Mouse (Mus musculus) heart, postnatal 0 days (tissue): ENCODE measurements around the gene Asap2. TPM values are rescaled to one million over a fixed set of nuclear protein-coding genes. Genes with fewer than 3 reads are reported as not detected.
"Not testable (repeated sequence)": the region's sequence is repeated elsewhere in the genome, so short reads cannot be mapped to it uniquely, and the experiment has no call there.

Experiments used
- ATAC-seq: fragments of 200-750 bp; cut with Nextera tagmentation; 2 replicates; pipeline ENCODE4 v1.8.0; 2017; ENCODE audit warnings: low read depth, moderate number of reproducible peaks, moderate library complexity; ENCODE audit not compliant: insufficient read depth
- DNase-seq: peaks from one replicate; pipeline ENCODE4 v3.0.0-alpha.2; 2016; ENCODE audit warnings: low spot score
- H3K27ac ChIP-seq: fragments of 300-500 bp; sonication (generic); 2 replicates; pipeline ENCODE4 v1.5.1; 2014; ENCODE audit warnings: low read depth, mild to moderate bottlenecking
- H3K27me3 ChIP-seq: fragments of 300-500 bp; sonication (generic); 2 replicates; pipeline ENCODE4 v1.6.1; 2014; ENCODE audit warnings: low read length, mixed read lengths; ENCODE audit not compliant: control insufficient read depth, insufficient read depth
- H3K36me3 ChIP-seq: fragments of 300-500 bp; sonication (generic); replicated peaks from 2 replicates; pipeline ENCODE4 v1.6.1; 2014; ENCODE audit warnings: low read length, mixed read lengths; ENCODE audit not compliant: control insufficient read depth, insufficient read depth
- H3K4me1 ChIP-seq: fragments of 300-500 bp; sonication (generic); 2 replicates; pipeline ENCODE4 v1.6.1; 2014; ENCODE audit warnings: antibody characterized with exemption; ENCODE audit not compliant: control insufficient read depth, insufficient read depth
- H3K4me2 ChIP-seq: fragments of 300-500 bp; sonication (generic); 2 replicates; pipeline ENCODE4 v1.6.1; 2014; ENCODE audit warnings: low read depth, mild to moderate bottlenecking, low read length, moderate library complexity
- H3K4me3 ChIP-seq: fragments of 300-500 bp; sonication (generic); 2 replicates; pipeline ENCODE4 v1.5.1; 2014; ENCODE audit warnings: low read depth, low read length
- H3K9ac ChIP-seq: fragments of 300-500 bp; sonication (generic); replicated peaks from 2 replicates; pipeline ENCODE4 v1.6.1; 2014; ENCODE audit warnings: low read depth, low read length, mixed read lengths
- H3K9me3 ChIP-seq: fragments of 300-500 bp; sonication (generic); replicated peaks from 2 replicates; pipeline ENCODE4 v1.6.1; 2016; ENCODE audit warnings: low read length; ENCODE audit not compliant: control insufficient read depth
- CTCF ChIP-seq: IDR thresholded peaks from 2 replicates; pipeline ENCODE4 v1.5.1; 2016; ENCODE audit warnings: antibody characterized with exemption, control low read depth, low read depth
- WGBS: fragments of 180-500 bp; shearing (Covaris S2); extraction: QIAGEN DNeasy Blood & Tissue Kit; methylation state at CpG from one replicate; pipeline ENCODE4 v1.1.7; 2014; 5-methylcytosine and 5-hydroxymethylcytosine counted together
- polyA plus RNA-seq: library from polyadenylated mRNA; unstranded; fragments of >200 nt; fragmentation: Nextera tagmentation; extraction: Ambion mirVana; gene quantifications from 2 replicates; pipeline ENCODE4 v1.2.1, GENCODE M21; 2015
- total RNA-seq: library from RNA; depleted of rRNA; stranded (reverse); fragments of >200 nt; gene quantifications from 2 replicates; pipeline ENCODE4 v1.2.3, GENCODE M21; 2014; ENCODE audit warnings: low replicate concordance; rRNA removed

The Asap2 gene
- total RNA-seq (9.6 and 13.2 TPM in 2 replicates), polyA plus RNA-seq (4.0 and 4.1 TPM in 2 replicates)

DNA sequence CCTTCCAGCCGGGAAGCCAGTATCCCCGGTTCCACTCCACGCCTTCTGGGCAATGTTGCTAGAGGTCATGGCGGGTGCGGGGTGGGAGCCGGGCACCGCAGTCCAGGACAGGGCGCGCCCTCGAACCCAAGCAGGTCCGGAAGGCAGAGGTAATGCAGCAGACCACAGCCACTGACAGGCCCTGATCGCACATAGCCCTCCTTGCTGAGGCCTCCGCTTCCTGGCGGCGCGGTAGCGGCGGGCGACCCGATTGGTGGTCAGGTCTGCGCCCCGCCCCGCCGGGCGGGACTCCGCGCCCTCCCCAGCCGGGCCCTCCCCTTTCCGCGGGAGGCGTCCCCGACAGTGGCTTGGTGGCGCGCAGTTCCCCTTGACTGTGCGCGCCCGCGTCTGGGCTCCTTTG lies at the start of gene Asap2:
TSS of gene Asap2 (plus strand) at position 328 of the 400 bp plus-strand sequence.
- H3K36me3 ChIP-seq, H3K9me3 ChIP-seq, H3K27me3 ChIP-seq, ATAC-seq, H3K9ac ChIP-seq, H3K27ac ChIP-seq, H3K4me1 ChIP-seq: not testable (repeated sequence)
- H3K4me2 ChIP-seq = peak within 1 kb of the TSS; percentile 55
- 1% methylated on average over 17 of the region's 38 CpGs for WGBS
- DNase-seq = peak; percentile 1
- peak within 1 kb of the TSS; percentile 51 for H3K4me3 ChIP-seq

DNA sequence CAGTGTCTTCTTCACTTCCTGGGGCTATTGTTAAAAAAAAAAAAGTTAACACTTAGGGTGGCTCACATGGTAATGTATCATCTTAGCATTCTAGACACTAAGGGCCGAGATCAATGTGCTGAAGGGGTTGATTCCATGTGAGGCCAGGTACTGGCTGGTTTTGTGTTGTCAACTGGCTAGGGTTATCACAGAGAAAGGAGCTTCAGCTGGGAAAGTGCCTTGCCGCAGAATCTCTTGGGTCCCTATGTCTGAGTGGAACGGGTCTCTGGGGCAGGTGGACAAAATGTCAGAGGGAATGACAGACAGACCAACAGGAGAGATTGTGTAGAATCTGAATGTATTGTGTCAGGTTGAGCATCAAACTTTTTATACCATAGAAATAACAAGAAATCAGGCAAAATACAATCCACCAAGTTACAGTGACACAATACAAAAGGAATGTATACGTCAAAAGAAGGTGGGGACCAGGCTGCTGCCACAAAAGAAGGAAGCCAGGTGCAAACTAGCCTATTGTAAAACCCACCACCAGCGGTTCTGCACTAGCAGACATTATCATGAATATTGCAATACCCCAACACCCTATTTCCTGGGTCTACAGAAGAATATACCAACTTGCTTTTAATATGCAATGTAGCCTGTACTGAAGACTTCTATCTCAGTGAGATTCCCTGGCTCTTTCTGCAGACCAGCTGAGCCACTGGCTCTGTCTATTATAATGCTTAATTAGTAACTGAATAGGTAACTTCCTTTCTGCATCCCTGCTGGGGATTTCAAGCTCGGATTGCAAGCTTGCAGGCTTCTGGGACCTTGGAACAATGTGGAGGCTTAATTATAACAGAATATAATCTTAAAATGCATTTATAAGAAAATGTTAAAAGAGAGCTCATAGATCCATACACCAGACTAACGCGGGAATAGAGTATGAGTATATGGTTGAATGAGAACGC lies 42.9 kb upstream of the Asap2 start:
- H3K27me3 ChIP-seq, DNase-seq, H3K27ac ChIP-seq, H3K36me3 ChIP-seq, H3K9ac ChIP-seq, H3K4me3 ChIP-seq, H3K4me2 ChIP-seq, ATAC-seq, H3K4me1 ChIP-seq, H3K9me3 ChIP-seq: not testable (repeated sequence)
- WGBS = 59% methylated on average over 9 of the region's 9 CpGs

DNA sequence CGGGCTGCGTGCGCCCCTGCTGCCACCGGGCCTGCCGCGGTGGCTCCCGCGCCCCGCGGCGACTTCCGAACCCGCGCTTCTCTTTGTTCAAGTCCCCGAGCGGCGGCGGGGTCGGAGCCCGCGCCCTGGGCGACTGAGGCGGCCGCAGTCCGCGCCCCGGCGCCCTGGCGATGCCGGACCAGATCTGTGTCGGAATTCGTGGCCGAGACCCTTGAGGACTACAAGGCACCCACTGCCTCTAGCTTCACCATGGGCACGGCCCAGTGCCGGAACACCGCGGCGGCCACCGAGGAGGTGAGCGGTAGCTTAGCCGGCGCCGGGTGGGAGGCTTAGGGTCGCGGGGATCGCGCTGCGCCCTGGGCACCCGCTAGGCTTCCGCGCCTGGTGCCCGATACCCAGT lies 320 bp downstream of the Asap2 start:
- WGBS = 0% methylated on average over 36 of the region's 52 CpGs
- peak overlapping the region; percentile 55 for H3K4me2 ChIP-seq

DNA sequence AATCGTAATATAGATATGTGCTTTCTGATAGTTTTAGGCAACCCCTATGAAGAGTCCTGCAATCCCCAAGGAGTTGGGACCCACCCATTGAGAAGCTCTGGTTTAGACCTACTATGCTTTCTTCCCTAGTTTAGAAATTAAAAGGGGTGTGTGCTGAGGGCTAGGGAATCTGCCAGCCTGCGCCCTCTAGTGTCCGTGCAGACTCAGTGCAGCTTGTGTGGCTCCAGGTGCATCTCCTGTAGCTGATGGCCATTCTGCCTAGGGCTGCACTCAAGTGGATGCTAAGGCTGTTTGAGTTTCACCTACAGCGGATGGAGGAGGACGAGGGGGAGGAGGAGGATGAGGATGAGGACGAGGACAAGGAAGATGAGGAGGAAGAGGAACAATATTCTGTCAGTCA lies 40.6 kb downstream of the Asap2 start:
- peak; percentile 17 for TF ChIP-seq CTCF
- H3K9me3 ChIP-seq, DNase-seq, H3K27ac ChIP-seq, ATAC-seq, H3K4me3 ChIP-seq, H3K4me1 ChIP-seq, H3K4me2 ChIP-seq, H3K36me3 ChIP-seq, H3K9ac ChIP-seq, H3K27me3 ChIP-seq: not testable (repeated sequence)
- WGBS = 56% methylated on average over 6 of the region's 6 CpGs

More for the DNA sequence above, 320 bp downstream of the Asap2 start:
- DNase-seq = peak; percentile 4
- not testable (repeated sequence) for ATAC-seq, H3K9ac ChIP-seq, H3K27me3 ChIP-seq, H3K9me3 ChIP-seq, H3K36me3 ChIP-seq, H3K4me1 ChIP-seq, H3K27ac ChIP-seq
- peak overlapping the region; percentile 51 for H3K4me3 ChIP-seq

DNA sequence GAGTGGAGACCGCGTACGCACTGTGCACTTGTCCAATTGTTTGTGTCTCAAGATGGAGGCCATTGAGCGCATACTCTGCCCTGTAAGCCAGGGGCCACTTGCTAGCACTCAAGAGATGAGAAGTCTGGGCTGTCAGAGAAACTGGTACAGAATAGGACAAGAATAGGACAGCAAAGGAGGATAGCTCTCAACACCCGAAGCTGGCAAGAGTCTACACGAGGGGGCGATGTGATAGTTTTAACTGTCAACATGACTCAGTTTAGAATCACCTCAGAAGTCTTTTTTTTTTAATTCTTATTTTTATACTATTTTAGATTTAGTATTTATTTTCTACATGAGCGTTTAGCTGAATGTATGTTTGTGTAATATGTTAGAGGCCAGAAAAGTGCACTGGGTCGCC lies 56.5 kb downstream of the Asap2 start:
- H3K4me2 ChIP-seq, H3K4me3 ChIP-seq, H3K27ac ChIP-seq, H3K9me3 ChIP-seq, H3K4me1 ChIP-seq, H3K9ac ChIP-seq, H3K36me3 ChIP-seq, ATAC-seq, DNase-seq, H3K27me3 ChIP-seq: not testable (repeated sequence)
- WGBS = 90% methylated on average over 9 of the region's 9 CpGs

DNA sequence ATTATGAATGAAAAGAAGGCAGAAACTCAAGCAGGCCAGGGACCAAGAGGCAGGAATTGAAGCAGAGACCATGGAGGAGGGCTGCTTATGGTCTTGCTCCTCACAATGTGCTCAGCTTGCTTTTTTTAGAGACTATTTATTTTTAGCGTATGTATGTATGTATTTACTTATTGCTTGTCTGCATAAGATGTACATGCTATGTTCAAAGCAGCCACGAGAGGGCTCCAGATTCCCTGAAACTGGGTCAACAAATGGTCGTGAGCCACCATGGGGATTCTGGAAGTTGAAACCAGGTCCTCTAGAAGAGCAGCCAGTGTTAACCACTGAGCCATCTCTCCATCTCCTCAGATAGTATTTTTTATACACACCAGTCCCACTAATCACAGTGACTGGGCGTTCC lies 85.5 kb downstream of the Asap2 start:
- not testable (repeated sequence) for H3K4me1 ChIP-seq, H3K4me3 ChIP-seq, H3K4me2 ChIP-seq, H3K27ac ChIP-seq, H3K27me3 ChIP-seq, H3K9me3 ChIP-seq, H3K36me3 ChIP-seq, DNase-seq, ATAC-seq, H3K9ac ChIP-seq
- WGBS = 27% methylated on average over 4 of the region's 4 CpGs
- peak; percentile 57 for TF ChIP-seq CTCF

DNA sequence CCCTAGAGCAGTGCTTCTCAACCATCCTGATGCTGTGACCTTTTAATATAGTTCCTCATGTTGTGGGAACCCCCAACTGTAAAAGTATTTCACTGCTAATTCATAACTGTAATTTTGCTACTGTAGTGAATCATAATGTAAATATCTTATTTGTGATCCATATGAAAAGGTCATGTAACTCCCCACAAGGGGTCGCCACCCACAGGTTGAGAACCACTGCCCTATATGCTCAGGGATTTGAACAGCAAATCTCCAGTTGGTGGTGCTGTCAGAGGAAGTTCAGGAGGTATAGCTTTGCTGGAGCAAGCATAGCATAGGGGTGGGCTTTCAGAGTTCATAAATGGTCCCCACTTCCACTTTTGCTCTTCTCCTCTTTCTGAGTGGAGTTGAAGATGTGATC lies 99.9 kb downstream of the Asap2 start:
- not testable (repeated sequence) for H3K9ac ChIP-seq, DNase-seq, H3K4me2 ChIP-seq, H3K36me3 ChIP-seq, H3K9me3 ChIP-seq, H3K4me3 ChIP-seq, ATAC-seq, H3K27ac ChIP-seq, H3K27me3 ChIP-seq, H3K4me1 ChIP-seq
- WGBS = 26% methylated on average over 1 of the region's 1 CpGs

DNA sequence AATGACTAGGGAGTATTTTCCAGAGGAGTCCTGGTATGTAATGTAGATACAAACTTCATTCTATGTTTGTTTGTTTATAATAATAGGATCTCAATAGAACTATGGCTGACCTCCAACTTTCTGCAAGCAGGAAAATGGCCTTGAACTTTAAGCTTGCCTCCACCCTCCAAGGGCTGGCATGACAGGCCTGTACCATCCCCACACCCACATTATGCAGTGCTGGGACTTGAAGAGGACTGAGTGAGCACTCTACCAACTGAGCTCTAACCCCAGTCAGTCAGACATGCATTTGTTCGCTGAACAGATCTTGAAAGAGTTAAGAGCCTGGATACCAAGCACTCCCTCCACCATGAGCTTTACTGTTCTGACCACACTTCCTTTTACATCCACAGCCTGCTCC lies 102.2 kb downstream of the Asap2 start:
- H3K27me3 ChIP-seq, H3K36me3 ChIP-seq, H3K4me3 ChIP-seq, DNase-seq, H3K4me1 ChIP-seq, H3K9me3 ChIP-seq, H3K27ac ChIP-seq, ATAC-seq, H3K4me2 ChIP-seq, H3K9ac ChIP-seq: not testable (repeated sequence)
- WGBS = 100% methylated on average over 1 of the region's 1 CpGs
